Mouse (Mus musculus) myocyte (in vitro differentiated cells): ENCODE measurements around the gene Mbnl2. TPM values are rescaled to one million over a fixed set of nuclear protein-coding genes. Genes with fewer than 3 reads are reported as not detected.

Experiments used
- H3K27me3 ChIP-seq: one replicate; pipeline ENCODE4 v1.6.1; 2011; ENCODE audit not compliant: control insufficient read depth, insufficient read depth, insufficient read length
- H3K36me3 ChIP-seq: one replicate; pipeline ENCODE4 v1.6.1; 2011; ENCODE audit not compliant: control insufficient read depth, insufficient read depth
- H3K4me2 ChIP-seq: one replicate; pipeline ENCODE4 v1.6.1; 2011; ENCODE audit warnings: low read depth, control low read depth
- H3K4me3 ChIP-seq: one replicate; pipeline ENCODE4 v1.5.1; 2011; ENCODE audit warnings: mild to moderate bottlenecking, control low read depth, moderate library complexity
- H3K79me2 ChIP-seq: one replicate; pipeline ENCODE4 v1.6.1; 2011; ENCODE audit not compliant: control insufficient read depth, insufficient read depth
- H3ac ChIP-seq: one replicate; pipeline ENCODE4 v1.6.1; 2011; ENCODE audit not compliant: control insufficient read depth, insufficient read length
- CEBPB ChIP-seq: IDR thresholded peaks from 2 replicates; pipeline ENCODE4 v1.6.1; 2011; ENCODE audit warnings: mild to moderate bottlenecking, moderate library complexity; ENCODE audit not compliant: poor library complexity, insufficient read depth, severe bottlenecking
- E2F4 ChIP-seq: IDR thresholded peaks from one replicate; pipeline ENCODE4 v1.6.1; 2011; ENCODE audit warnings: mild to moderate bottlenecking, control low read depth, moderate library complexity; ENCODE audit not compliant: insufficient read depth
- MAX ChIP-seq: IDR thresholded peaks from one replicate; pipeline ENCODE4 v1.6.1; 2011; ENCODE audit warnings: low read depth, mild to moderate bottlenecking, control low read depth
- MYOD1 ChIP-seq, 3 experiments: IDR thresholded peaks; one replicate each; pipeline ENCODE4 v1.6.1; 2011; ENCODE audit warnings: control low read depth in 2 of 3, low read depth in 2 of 3, mild to moderate bottlenecking in 2 of 3, moderate library complexity in 1 of 3; ENCODE audit not compliant: insufficient read length in 2 of 3, control insufficient read depth in 1 of 3
- MYOG ChIP-seq, 3 experiments: IDR thresholded peaks; one replicate each; pipeline ENCODE4 v1.6.1; 2011; ENCODE audit warnings: control low read depth in 2 of 3, low read depth in 2 of 3, mild to moderate bottlenecking in 2 of 3; ENCODE audit not compliant: insufficient read length in 2 of 3, control insufficient read depth in 1 of 3, insufficient read depth in 1 of 3
- POLR2A ChIP-seq: IDR thresholded peaks from one replicate; pipeline ENCODE4 v1.6.1; 2011; ENCODE audit warnings: low read depth, mild to moderate bottlenecking, control low read depth, moderate library complexity; ENCODE audit not compliant: insufficient read length
- POLR2AphosphoS2 ChIP-seq: IDR thresholded peaks from one replicate; pipeline ENCODE4 v1.6.1; 2011; ENCODE audit warnings: low read depth, control low read depth; ENCODE audit not compliant: insufficient read length
- REST ChIP-seq: IDR thresholded peaks from one replicate; pipeline ENCODE4 v1.6.1; 2011; ENCODE audit warnings: mild to moderate bottlenecking, control low read depth, moderate library complexity; ENCODE audit not compliant: insufficient read depth, insufficient read length
- SRF ChIP-seq: IDR thresholded peaks from one replicate; pipeline ENCODE4 v1.6.1; 2011; ENCODE audit warnings: low read depth; ENCODE audit not compliant: control insufficient read depth, insufficient read length
- TCF12 ChIP-seq: IDR thresholded peaks from one replicate; pipeline ENCODE4 v1.6.1; 2011; ENCODE audit warnings: mild to moderate bottlenecking, control low read depth; ENCODE audit not compliant: poor library complexity, insufficient read depth, severe bottlenecking
- TCF3 ChIP-seq: IDR thresholded peaks from one replicate; pipeline ENCODE4 v1.6.1; 2011; ENCODE audit warnings: low read depth, control low read depth; ENCODE audit not compliant: insufficient read length
- USF1 ChIP-seq: IDR thresholded peaks from one replicate; pipeline ENCODE4 v1.6.1; 2011; ENCODE audit warnings: low read depth, mild to moderate bottlenecking, control low read depth, moderate library complexity
- polyA plus RNA-seq: library from polyadenylated mRNA; unstranded; fragments of >200 nt; fragmentation: generic; extraction: Trizol; gene quantifications from one replicate; pipeline ENCODE4 v1.2.1, GENCODE M21; 2012; ENCODE audit warnings: missing spikeins

Mbnl2 gene
- polyA plus RNA-seq, 1 experiment, result 38.5 TPM

DNA sequence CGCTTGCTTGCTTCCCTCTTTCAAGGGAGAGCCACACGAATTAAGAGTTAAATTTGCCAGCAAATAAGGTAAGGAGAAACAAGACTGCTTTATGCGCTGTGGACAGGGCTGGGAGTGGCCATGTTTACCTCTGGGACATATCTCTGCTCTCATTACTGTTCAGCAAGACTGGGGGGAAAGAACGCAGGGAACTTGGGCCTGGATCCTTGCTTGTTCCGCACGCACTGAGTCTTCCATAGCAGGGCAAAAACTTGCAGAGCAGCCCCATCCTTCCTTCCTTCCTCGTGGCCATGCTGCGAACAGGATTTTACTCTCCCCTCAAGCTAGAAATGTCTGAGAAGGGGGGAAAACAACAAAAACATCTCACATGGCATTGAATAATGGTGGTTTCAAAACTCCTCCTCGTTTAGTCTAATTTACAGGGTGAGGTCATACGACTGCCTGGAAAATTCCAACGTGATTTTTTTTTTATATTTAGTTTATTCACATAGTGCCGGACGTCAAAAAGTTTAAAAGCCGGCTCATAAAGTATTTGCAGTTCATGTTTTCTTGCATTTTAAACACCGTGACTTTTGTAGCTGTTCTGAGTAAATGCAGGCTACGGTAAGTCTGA is 21.8 kb downstream of the Mbnl2 start:
- H3K4me2 ChIP-seq, result peak overlapping the region; percentile 89
- no peak for TF ChIP-seq POLR2AphosphoS2
- TF ChIP-seq E2F4, result no peak
- no peak for TF ChIP-seq POLR2A
- no peak for TF ChIP-seq MYOG (IDR thresholded peaks at IDR 0.05; ENCODE audit: control insufficient read depth in 1 of 3, insufficient read depth in 1 of 3, insufficient read length in 2 of 3, low read depth in 2 of 3)
- TF ChIP-seq TCF12, result no peak
- TF ChIP-seq MAX, result no peak
- H3K27me3 ChIP-seq, result no peaks in the 10 kb centered on the region
- peak overlapping the region; percentile 22 for H3K4me3 ChIP-seq
- no peaks in the 10 kb centered on the region for H3K36me3 ChIP-seq
- H3ac ChIP-seq, result no peak overlapping the region
- H3K79me2 ChIP-seq, result peaks cover 88% of the 10 kb centered on the region

DNA sequence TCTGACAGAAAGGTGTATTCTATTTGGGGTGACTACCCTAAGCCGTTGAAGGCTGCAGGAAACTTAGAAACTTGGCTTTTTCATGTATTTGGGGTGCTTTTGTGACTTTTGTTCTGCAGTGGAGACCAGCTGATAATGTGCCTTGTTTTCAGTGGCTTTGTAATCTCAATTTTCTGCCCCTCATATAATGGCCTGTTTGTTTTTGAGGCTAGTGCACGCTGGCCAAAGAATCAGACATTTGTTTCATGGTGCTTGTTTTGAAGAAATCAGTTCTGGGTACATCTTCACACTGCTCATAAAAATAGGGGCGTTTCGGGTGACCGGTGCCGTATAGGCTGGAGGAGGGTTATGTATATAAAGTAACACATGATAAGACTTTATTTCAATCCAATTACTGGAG is 22.4 kb downstream of the Mbnl2 start:
- Histone ChIP-seq H3ac (no peak overlapping the region), H3K4me3 (peak overlapping the region; percentile 22), H3K36me3 (no peaks in the 10 kb centered on the region), H3K4me2 (peak overlapping the region; percentile 89), H3K79me2 (peaks cover 93% of the 10 kb centered on the region), H3K27me3 (no peaks in the 10 kb centered on the region)
- TF ChIP-seq SRF (no peak), USF1 (no peak), REST (no peak)

DNA sequence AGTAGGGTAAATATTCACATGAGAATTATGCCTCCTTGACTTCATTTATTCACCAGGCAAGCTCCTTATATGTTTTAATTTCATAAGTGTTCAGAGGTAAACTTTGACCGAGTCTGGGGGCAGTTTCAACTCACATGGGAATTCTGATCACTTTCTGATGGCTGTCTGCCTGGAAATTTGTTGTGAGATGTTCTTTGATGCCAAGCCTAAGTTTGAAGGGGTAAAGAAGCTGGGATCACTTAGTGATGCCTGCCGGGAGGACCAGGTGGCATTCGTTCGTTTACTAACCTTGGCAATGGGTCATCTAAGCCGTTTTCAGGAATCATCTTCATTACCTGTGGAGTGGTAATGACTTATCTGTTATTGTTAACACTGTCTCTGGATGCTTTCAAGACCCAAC is 23.0 kb downstream of the Mbnl2 start:
- H3K36me3 ChIP-seq, result no peaks in the 10 kb centered on the region
- peak overlapping the region; percentile 22 for H3K4me3 ChIP-seq
- TF ChIP-seq USF1, result no peak
- no peak for TF ChIP-seq POLR2A
- TF ChIP-seq REST, result no peak
- no peak for TF ChIP-seq TCF12
- TF ChIP-seq POLR2AphosphoS2, result no peak
- TF ChIP-seq SRF, result no peak
- TF ChIP-seq CEBPB, result no peak
- no peak for TF ChIP-seq TCF3
- no peak for TF ChIP-seq MAX
- TF ChIP-seq MYOD1 (IDR thresholded peaks at IDR 0.05; ENCODE audit: control insufficient read depth in 1 of 3, insufficient read length in 2 of 3, low read depth in 2 of 3), result no peak
- TF ChIP-seq MYOG (IDR thresholded peaks at IDR 0.05; ENCODE audit: control insufficient read depth in 1 of 3, insufficient read depth in 1 of 3, insufficient read length in 2 of 3, low read depth in 2 of 3), result no peak
- no peak for TF ChIP-seq E2F4
- H3ac ChIP-seq, result no peak overlapping the region
- H3K27me3 ChIP-seq, result no peaks in the 10 kb centered on the region
- H3K4me2 ChIP-seq, result peak overlapping the region; percentile 89
- peaks cover 93% of the 10 kb centered on the region for H3K79me2 ChIP-seq

DNA sequence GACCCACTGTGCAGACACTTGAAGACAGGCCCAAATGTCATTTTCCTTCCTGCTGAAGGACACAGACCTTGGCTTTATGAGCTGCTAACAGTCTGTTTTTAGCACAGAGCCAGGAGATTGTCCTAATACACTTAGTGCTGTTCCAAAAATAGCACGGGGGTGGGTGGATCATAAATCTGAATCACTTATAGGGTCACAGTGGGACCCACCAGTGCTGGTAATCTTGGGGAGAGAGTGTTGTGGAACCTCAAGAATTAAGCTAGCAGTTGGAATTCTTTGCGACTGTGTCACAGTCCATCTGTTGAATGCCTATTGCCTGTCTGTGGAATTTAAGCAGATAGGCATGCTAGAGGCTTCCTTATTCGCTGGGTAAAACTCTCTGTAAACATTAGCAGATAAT is 24.2 kb downstream of the Mbnl2 start:
- no peak overlapping the region for H3ac ChIP-seq
- TF ChIP-seq E2F4, result no peak
- peak in 1 of 3 experiments; percentile 17 for TF ChIP-seq MYOD1 (IDR thresholded peaks at IDR 0.05; ENCODE audit: control insufficient read depth in 1 of 3, insufficient read length in 2 of 3, low read depth in 2 of 3)
- H3K27me3 ChIP-seq, result no peaks in the 10 kb centered on the region
- H3K4me2 ChIP-seq, result peak overlapping the region; percentile 88
- H3K36me3 ChIP-seq, result no peaks in the 10 kb centered on the region
- H3K4me3 ChIP-seq, result no peak overlapping the region
- peaks cover 93% of the 10 kb centered on the region for H3K79me2 ChIP-seq

DNA sequence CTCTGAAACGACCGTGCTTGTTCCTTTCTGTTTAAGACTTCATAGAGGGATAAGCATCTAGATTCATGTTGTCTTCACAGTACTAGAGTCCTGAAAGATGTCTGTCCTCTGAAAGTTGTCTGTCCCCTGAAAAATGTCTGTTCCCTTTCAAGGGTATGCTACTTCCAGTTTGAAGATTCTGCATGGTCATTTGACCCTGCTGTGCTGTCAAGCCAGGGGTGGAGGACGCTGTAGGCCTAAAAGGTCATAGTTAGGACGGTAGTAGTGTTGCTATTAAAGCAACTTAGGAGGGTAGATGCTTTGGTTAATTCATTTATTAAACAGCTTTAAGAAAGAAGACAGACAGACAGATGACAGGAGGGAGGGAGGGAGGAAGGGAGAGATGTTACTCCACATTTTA is 24.7 kb downstream of the Mbnl2 start:
- Histone ChIP-seq H3ac (no peak overlapping the region), H3K4me3 (no peak overlapping the region), H3K27me3 (no peaks in the 10 kb centered on the region), H3K79me2 (peaks cover 93% of the 10 kb centered on the region), H3K36me3 (no peaks in the 10 kb centered on the region), H3K4me2 (peak overlapping the region; percentile 88)
- no peak for TF ChIP-seq MYOD1 (IDR thresholded peaks at IDR 0.05; ENCODE audit: control insufficient read depth in 1 of 3, insufficient read length in 2 of 3, low read depth in 2 of 3)
- TF ChIP-seq E2F4, result no peak
- TF ChIP-seq CEBPB, result no peak
- no peak for TF ChIP-seq POLR2A
- no peak for TF ChIP-seq MAX
- TF ChIP-seq USF1, result no peak
- no peak for TF ChIP-seq POLR2AphosphoS2
- TF ChIP-seq TCF3, result no peak
- no peak for TF ChIP-seq REST
- no peak for TF ChIP-seq MYOG (IDR thresholded peaks at IDR 0.05; ENCODE audit: control insufficient read depth in 1 of 3, insufficient read depth in 1 of 3, insufficient read length in 2 of 3, low read depth in 2 of 3)
- no peak for TF ChIP-seq TCF12
- no peak for TF ChIP-seq SRF
